Mouse (Mus musculus) liver, embryonic 14 days (tissue): ENCODE measurements around the gene Myom1. TPM values are rescaled to one million over a fixed set of nuclear protein-coding genes. Genes with fewer than 3 reads are reported as not detected.

ENCODE experiments used
- polyA plus RNA-seq: library from polyadenylated mRNA; depleted of rRNA; stranded (reverse); fragments of >200 nt; gene quantifications from 2 replicates; pipeline ENCODE4 v1.2.3, GENCODE M21; 2012; rRNA removed

Myom1 gene
- polyA plus RNA-seq, result 3.1 and 3.2 TPM in 2 replicates

DNA sequence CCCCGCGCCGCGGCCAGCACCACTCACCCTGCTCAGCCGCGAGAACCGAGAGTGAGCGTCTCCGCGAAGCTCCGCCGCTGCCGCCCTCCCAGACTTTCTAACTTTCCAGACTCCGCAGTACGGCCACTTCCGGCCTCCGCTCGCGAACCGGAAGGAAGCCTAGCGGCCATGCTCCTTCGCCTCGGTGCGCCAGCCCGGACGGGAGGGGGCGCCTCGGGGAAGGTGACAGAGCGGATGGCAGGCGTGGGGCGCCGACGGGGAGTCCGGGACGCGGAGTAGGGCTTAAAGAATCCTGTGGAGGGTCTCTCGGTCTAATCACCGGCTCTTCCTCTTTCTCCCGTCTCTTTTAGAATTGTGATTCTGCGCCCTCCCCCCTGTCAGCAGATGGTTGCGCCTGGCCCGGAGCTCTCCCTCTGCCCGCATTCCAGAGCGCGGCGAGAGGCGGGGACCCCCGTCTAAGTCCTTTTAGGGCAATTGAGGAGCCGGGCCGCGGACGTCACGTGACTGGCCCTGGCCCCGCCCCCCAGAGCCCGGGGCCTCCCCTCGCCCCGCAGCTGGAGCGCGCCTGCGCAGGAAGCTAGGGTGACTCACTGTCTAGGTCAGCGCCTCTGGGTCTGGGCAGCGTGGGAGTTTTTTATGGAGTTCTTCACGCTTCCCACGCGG lies at the start of gene Myom1:
Gene Myom1 (plus strand): TSS at position 553 of the 663 bp plus-strand sequence.

DNA sequence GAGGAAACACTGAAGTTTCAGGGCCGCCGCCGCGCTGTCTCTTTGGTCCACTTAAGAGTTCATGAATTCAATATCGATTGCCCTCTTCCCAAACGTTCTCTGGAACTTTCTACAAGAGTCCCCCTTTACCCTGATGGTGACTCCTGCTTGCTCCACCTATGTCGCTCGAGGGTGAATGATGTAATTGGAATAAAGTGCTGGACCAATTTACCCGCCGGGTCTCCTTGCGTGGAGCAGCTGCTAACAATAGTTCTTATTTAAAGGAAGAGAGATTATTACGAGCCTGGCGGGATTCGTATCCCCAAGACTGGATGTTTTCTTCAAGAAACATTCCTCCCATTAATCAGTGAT lies 286 bp downstream of the Myom1 start, which contains the start of gene Myl12a:
Gene Myl12a (minus strand): TSS at position 135 of the 351 bp plus-strand sequence.

Other genes starting within 250 kb of the Myom1 start
- 6.7 and 7.1 TPM in 2 replicates for gene Tgif1, start 149.1 kb upstream of the Myom1 start, polyA plus RNA-seq
- 90.6 and 103 TPM in 2 replicates for gene Myl12a, start 245 bp downstream of the Myom1 start, polyA plus RNA-seq
- 25.4 and 32.8 TPM in 2 replicates for gene Lpin2, start 179.9 kb downstream of the Myom1 start, polyA plus RNA-seq